Mouse (Mus musculus): ENCODE measurements around the gene Smim13. TPM values are rescaled to one million over a fixed set of nuclear protein-coding genes. Genes with fewer than 3 reads are reported as not detected.
"Not testable (repeated sequence)": the region's sequence is repeated elsewhere in the genome, so short reads cannot be mapped to it uniquely, and the experiment has no call there.

The Smim13 gene
- polyA plus RNA-seq, 1 experiment from 2014 or later: 10.8 TPM

- CTCF ChIA-PET: no interaction called here
- no peaks in the 10 kb centered on the region for H3K27me3 ChIP-seq
- no peak for TF ChIP-seq CTCF (IDR thresholded peaks at IDR 0.05)
- ATAC-seq (no peak), DNase-seq (ENCODE audit: low read depth, low spot score) (no peak)
- POLR2A ChIA-PET: no interaction called here
- in situ Hi-C loops (cut with MboI; ENCODE audit: low pct_unique_long_range_greater_than_20kb): no loop called here
Observed at GRCm38 (mm10) chr13:41256126-41256525, 6.5 kb downstream of the Smim13 start.

GRCm38 (mm10) chr13:41256962-41257361 lies 7.3 kb downstream of the Smim13 start:
- TF ChIP-seq CTCF (IDR thresholded peaks at IDR 0.05): no peak
- no peaks in the 10 kb centered on the region for H3K27me3 ChIP-seq
- DNase-seq (ENCODE audit: low read depth, low spot score) (no peak), ATAC-seq (no peak)
- CTCF ChIA-PET: no interaction called here
- in situ Hi-C loops (cut with MboI; ENCODE audit: low pct_unique_long_range_greater_than_20kb): no loop called here
- POLR2A ChIA-PET: no interaction called here

GRCm38 (mm10) chr13:41257851-41258250 lies 8.2 kb downstream of the Smim13 start:
- DNase-seq (ENCODE audit: low read depth, low spot score) (no peak), ATAC-seq (no peak)
- no peak for TF ChIP-seq CTCF (IDR thresholded peaks at IDR 0.05)
- CTCF ChIA-PET: no interaction called here
- in situ Hi-C loops (cut with MboI; ENCODE audit: low pct_unique_long_range_greater_than_20kb): no loop called here
- no peaks in the 10 kb centered on the region for H3K27me3 ChIP-seq
- POLR2A ChIA-PET: no interaction called here

- POLR2A ChIA-PET; H3K27me3 ChIP-seq; DNase-seq (ENCODE audit: low read depth, low spot score); in situ Hi-C loops (cut with MboI; ENCODE audit: low pct_unique_long_range_greater_than_20kb); ATAC-seq; CTCF ChIA-PET: not testable (repeated sequence)
Observed at GRCm38 (mm10) chr13:41261617-41262016, 12.0 kb downstream of the Smim13 start.

- DNase-seq (ENCODE audit: low read depth, low spot score) (no peak), ATAC-seq (no peak)
- no peaks in the 10 kb centered on the region for H3K27me3 ChIP-seq
- in situ Hi-C loops (cut with MboI; ENCODE audit: low pct_unique_long_range_greater_than_20kb): no loop called here
- TF ChIP-seq CTCF (IDR thresholded peaks at IDR 0.05): no peak
- ChIA-PET POLR2A (no interaction called here), CTCF (interaction anchor here (1.9 kb wide), 1 partner anchor 10 kb away, joined by 7 read pairs; no protein-coding TSS in a partner anchor)
Observed at GRCm38 (mm10) chr13:41263304-41264006, 13.8 kb downstream of the Smim13 start.

- no peaks in the 10 kb centered on the region for H3K27me3 ChIP-seq
- in situ Hi-C loops (cut with MboI; ENCODE audit: low pct_unique_long_range_greater_than_20kb): no loop called here
- DNase-seq (ENCODE audit: low read depth, low spot score) (no peak), ATAC-seq (no peak)
- no peak for TF ChIP-seq CTCF (IDR thresholded peaks at IDR 0.05)
- ChIA-PET CTCF (interaction anchor here (1.3 kb wide), 1 partner anchor 7 kb away, joined by 3 read pairs; no protein-coding TSS in a partner anchor), POLR2A (no interaction called here)
Observed at GRCm38 (mm10) chr13:41267827-41268408, 18.3 kb downstream of the Smim13 start.

GRCm38 (mm10) chr13:41273927-41274650 lies 24.4 kb downstream of the Smim13 start, which contains the start of gene Gm17364:
Gene Gm17364, minus strand, starts transcription at chr13:41273977.
- no peak for DNase-seq (ENCODE audit: low read depth, low spot score)
- in situ Hi-C loops (cut with MboI; ENCODE audit: low pct_unique_long_range_greater_than_20kb): no loop called here
- no peak for TF ChIP-seq CTCF (IDR thresholded peaks at IDR 0.05)
- ChIA-PET POLR2A (no interaction called here), CTCF (interaction anchor here (1.0 to 1.1 kb wide), 2 partner anchors 7 to 11 kb away, joined by 3 read pairs; no protein-coding TSS in a partner anchor)
- no peaks in the 10 kb centered on the region for H3K27me3 ChIP-seq
- ATAC-seq: no peak

- no peaks in the 10 kb centered on the region for H3K27me3 ChIP-seq
- TF ChIP-seq CTCF (IDR thresholded peaks at IDR 0.05): no peak
- ChIA-PET POLR2A (no interaction called here), CTCF (interaction anchor here (1.0 kb wide), 1 partner anchor 22 kb away, joined by 3 read pairs; no protein-coding TSS in a partner anchor)
- ATAC-seq (no peak), DNase-seq (ENCODE audit: low read depth, low spot score) (no peak)
- in situ Hi-C loops (cut with MboI; ENCODE audit: low pct_unique_long_range_greater_than_20kb): loop anchor here (25.0 kb wide), 1 partner anchor 982 kb away; no protein-coding TSS in a partner anchor
Observed at GRCm38 (mm10) chr13:41280696-41281095, 31.1 kb downstream of the Smim13 start.

GRCm38 (mm10) chr13:41283256-41283655 lies 33.6 kb downstream of the Smim13 start:
- POLR2A ChIA-PET: no interaction called here
- no peak for ATAC-seq
- DNase-seq (ENCODE audit: low read depth, low spot score): no peak

GRCm38 (mm10) chr13:41285448-41285847 lies 35.8 kb downstream of the Smim13 start:
- ChIA-PET CTCF (interaction anchor here (1.0 to 4.3 kb wide), 5 partner anchors 8 to 289 kb away, joined by 3 to 18 read pairs (median 3); partner anchors contain the start of gene Gm17364), POLR2A (interaction anchor here (1.4 kb wide), 1 partner anchor 354 kb away, joined by 3 read pairs; no protein-coding TSS in a partner anchor)
- TF ChIP-seq CTCF (IDR thresholded peaks at IDR 0.05): no peak
- DNase-seq (ENCODE audit: low read depth, low spot score) (peak; percentile 49), ATAC-seq (peak; percentile 51)
- in situ Hi-C loops (cut with MboI; ENCODE audit: low pct_unique_long_range_greater_than_20kb): loop anchor here (5.0 to 25.0 kb wide), 3 partner anchors 287 to 977 kb away; no protein-coding TSS in a partner anchor
- no peaks in the 10 kb centered on the region for H3K27me3 ChIP-seq

More at GRCm38 (mm10) chr13:41283256-41283655, 33.6 kb downstream of the Smim13 start:
- in situ Hi-C loops (cut with MboI; ENCODE audit: low pct_unique_long_range_greater_than_20kb): loop anchor here (25.0 kb wide), 1 partner anchor 979 kb away; no protein-coding TSS in a partner anchor
- CTCF ChIA-PET: interaction anchor here (0.9 to 1.4 kb wide), 6 partner anchors 19 to 292 kb away, joined by 3 to 6 read pairs (median 3); no protein-coding TSS in a partner anchor
- peak; percentile 83 for TF ChIP-seq CTCF (IDR thresholded peaks at IDR 0.05)
- no peaks in the 10 kb centered on the region for H3K27me3 ChIP-seq

All from Patski (cell line).